Mouse (Mus musculus) heart, embryonic 16.5 days (tissue): ENCODE measurements at regions not wholly inside any gene's neighbourhood (a gene's known extent, or its start where the extent isn't known, plus 50 kb on each side); places are given as distances from the start of the nearest gene placed in this dataset.

Experiments
- ATAC-seq: fragments of 200-750 bp; cut with Nextera tagmentation; replicated peaks from 2 replicates; pipeline ENCODE4 v1.8.0; 2017; ENCODE audit warnings: moderate number of reproducible peaks; ENCODE audit not compliant: insufficient read depth, low FRiP score; ENCODE audit errors: extremely low read depth
- H3K27ac ChIP-seq: fragments of 300-500 bp; sonication (generic); 2 replicates; pipeline ENCODE4 v1.5.1; 2014; ENCODE audit warnings: mild to moderate bottlenecking, low read length, control low read depth, moderate library complexity
- H3K27me3 ChIP-seq: fragments of 300-500 bp; sonication (generic); 2 replicates; pipeline ENCODE4 v1.6.1; 2014; ENCODE audit warnings: low read length, mixed read lengths; ENCODE audit not compliant: control insufficient read depth, insufficient read depth
- H3K36me3 ChIP-seq: fragments of 300-500 bp; sonication (generic); 2 replicates; pipeline ENCODE4 v1.6.1; 2014; ENCODE audit not compliant: control insufficient read depth, insufficient read depth
- H3K4me1 ChIP-seq: fragments of 300-500 bp; sonication (generic); 2 replicates; pipeline ENCODE4 v1.6.1; 2014; ENCODE audit warnings: low read length, mixed read lengths; ENCODE audit not compliant: control insufficient read depth, insufficient read depth
- H3K4me2 ChIP-seq: fragments of 300-500 bp; sonication (generic); 2 replicates; pipeline ENCODE4 v1.6.1; 2014; ENCODE audit warnings: low read depth, mild to moderate bottlenecking, control low read depth, low read length
- H3K4me3 ChIP-seq: fragments of 300-500 bp; sonication (generic); 2 replicates; pipeline ENCODE4 v1.5.1; 2014; ENCODE audit warnings: mild to moderate bottlenecking, control low read depth, low read length
- H3K9ac ChIP-seq: fragments of 300-500 bp; sonication (generic); 2 replicates; pipeline ENCODE4 v1.6.1; 2014; ENCODE audit warnings: low read length, control low read depth
- H3K9me3 ChIP-seq: fragments of 300-500 bp; sonication (generic); replicated peaks from 2 replicates; pipeline ENCODE4 v1.6.1; 2016; ENCODE audit warnings: low read length; ENCODE audit not compliant: control insufficient read depth
- WGBS: fragments of 180-500 bp; shearing (Covaris S2); extraction: QIAGEN DNeasy Blood & Tissue Kit; methylation state at CpG from one replicate; pipeline ENCODE4 v1.1.7; 2014; 5-methylcytosine and 5-hydroxymethylcytosine counted together

GRCm38 (mm10) chr14:31934771-31935170, 94.0 kb upstream of the Galnt15 start:
- Histone ChIP-seq H3K36me3 (no peaks in the 10 kb centered on the region), H3K4me1 (peaks cover 31% of the 10 kb centered on the region), H3K4me2 (peak overlapping the region; percentile 76), H3K27ac (no peak overlapping the region), H3K9me3 (no peaks in the 10 kb centered on the region), H3K4me3 (no peak overlapping the region), H3K27me3 (no peaks in the 10 kb centered on the region), H3K9ac (no peak overlapping the region)
- 24% methylated on average over 3 of the region's 3 CpGs for whole genome bisulfite sequencing
- no peak for ATAC-seq

GRCm38 (mm10) chr14:31935411-31935810, 93.4 kb upstream of the Galnt15 start:
- Histone ChIP-seq H3K27ac (no peak overlapping the region), H3K27me3 (no peaks in the 10 kb centered on the region), H3K9me3 (no peaks in the 10 kb centered on the region), H3K9ac (no peak overlapping the region), H3K4me1 (peaks cover 24% of the 10 kb centered on the region), H3K4me2 (no peak overlapping the region), H3K4me3 (no peak overlapping the region), H3K36me3 (no peaks in the 10 kb centered on the region)
- ATAC-seq = no peak
- 47% methylated on average over 3 of the region's 3 CpGs for WGBS

- Histone ChIP-seq H3K4me3 (no peak overlapping the region), H3K9ac (no peak overlapping the region), H3K36me3 (no peaks in the 10 kb centered on the region), H3K4me2 (no peak overlapping the region), H3K9me3 (no peaks in the 10 kb centered on the region), H3K27me3 (no peaks in the 10 kb centered on the region), H3K27ac (no peak overlapping the region), H3K4me1 (peaks cover 14% of the 10 kb centered on the region)
- 70% methylated on average over 3 of the region's 3 CpGs for WGBS
- ATAC-seq = no peak
Measured at GRCm38 (mm10) chr14:31936581-31936980, 92.2 kb upstream of the Galnt15 start.

- no peaks in the 10 kb centered on the region for H3K9me3 ChIP-seq
- H3K4me3 ChIP-seq = no peak overlapping the region
- no peaks in the 10 kb centered on the region for H3K36me3 ChIP-seq
- no peak overlapping the region for H3K27ac ChIP-seq
- WGBS = 86% methylated on average over 6 of the region's 6 CpGs
- peaks cover 12% of the 10 kb centered on the region for H3K4me1 ChIP-seq
- H3K27me3 ChIP-seq = no peaks in the 10 kb centered on the region
- H3K9ac ChIP-seq = no peak overlapping the region
- no peak for ATAC-seq
- H3K4me2 ChIP-seq = no peak overlapping the region
Measured at GRCm38 (mm10) chr14:31940900-31941299, 87.9 kb upstream of the Galnt15 start.

GRCm38 (mm10) chr14:31942266-31942960, 86.4 kb upstream of the Galnt15 start:
- Histone ChIP-seq H3K27ac (no peak overlapping the region), H3K27me3 (no peaks in the 10 kb centered on the region), H3K4me2 (no peak overlapping the region), H3K36me3 (no peaks in the 10 kb centered on the region), H3K9ac (no peak overlapping the region), H3K4me3 (no peak overlapping the region), H3K9me3 (no peaks in the 10 kb centered on the region), H3K4me1 (peaks cover 11% of the 10 kb centered on the region)
- 64% methylated on average over 3 of the region's 3 CpGs for WGBS
- ATAC-seq = no peak; the same call in 1 of the 2 replicates

- Histone ChIP-seq H3K27me3 (no peaks in the 10 kb centered on the region), H3K4me2 (no peak overlapping the region), H3K27ac (peak overlapping the region; percentile 1; the same call in 1 of the 2 replicates), H3K9me3 (no peaks in the 10 kb centered on the region), H3K4me3 (no peak overlapping the region), H3K9ac (no peak overlapping the region), H3K36me3 (no peaks in the 10 kb centered on the region), H3K4me1 (peaks cover 11% of the 10 kb centered on the region)
- ATAC-seq = no peak
- whole genome bisulfite sequencing = 46% methylated on average over 6 of the region's 6 CpGs
Measured at GRCm38 (mm10) chr14:31944682-31945081, 84.1 kb upstream of the Galnt15 start.

- H3K27ac ChIP-seq = peak overlapping the region; percentile 29
- WGBS = 18% methylated on average over 7 of the region's 7 CpGs
- no peaks in the 10 kb centered on the region for H3K27me3 ChIP-seq
- H3K4me1 ChIP-seq = peaks cover 11% of the 10 kb centered on the region
- no peak overlapping the region for H3K9ac ChIP-seq
- no peak overlapping the region for H3K4me3 ChIP-seq
- 0 out of 2 replicates have a peak, but pooled peaks have one; percentile 33 for ATAC-seq
- H3K4me2 ChIP-seq = no peak overlapping the region
- no peaks in the 10 kb centered on the region for H3K9me3 ChIP-seq
- no peaks in the 10 kb centered on the region for H3K36me3 ChIP-seq
Measured at GRCm38 (mm10) chr14:31945125-31945524, 83.7 kb upstream of the Galnt15 start.

GRCm38 (mm10) chr14:31946032-31946431, 82.8 kb upstream of the Galnt15 start:
- peaks cover 11% of the 10 kb centered on the region for H3K4me1 ChIP-seq
- peak overlapping the region; percentile 33 for H3K27ac ChIP-seq
- no peaks in the 10 kb centered on the region for H3K36me3 ChIP-seq
- no peak overlapping the region for H3K4me3 ChIP-seq
- WGBS = 67% methylated on average over 1 of the region's 1 CpGs
- no peaks in the 10 kb centered on the region for H3K27me3 ChIP-seq
- H3K9me3 ChIP-seq = no peaks in the 10 kb centered on the region
- no peak overlapping the region for H3K9ac ChIP-seq
- no peak overlapping the region for H3K4me2 ChIP-seq
- peak; percentile 57; the same call in 1 of the 2 replicates for ATAC-seq

GRCm38 (mm10) chr14:31947246-31947645, 81.5 kb upstream of the Galnt15 start:
- ATAC-seq = no peak; the same call in 1 of the 2 replicates
- no peaks in the 10 kb centered on the region for H3K27me3 ChIP-seq
- 33% methylated on average over 7 of the region's 7 CpGs for WGBS
- H3K9me3 ChIP-seq = no peaks in the 10 kb centered on the region
- no peak overlapping the region for H3K9ac ChIP-seq
- no peaks in the 10 kb centered on the region for H3K36me3 ChIP-seq
- no peak overlapping the region for H3K4me2 ChIP-seq
- H3K4me1 ChIP-seq = peaks cover 11% of the 10 kb centered on the region
- H3K27ac ChIP-seq = 0 out of 2 replicates have a peak overlapping the region, but pooled peaks have one; percentile 21
- no peak overlapping the region for H3K4me3 ChIP-seq
